Mouse (Mus musculus) lung, adult 18-20 months (tissue): ENCODE measurements around the gene Mast1.

Source experiments
- DNase-seq, 2 experiments: peaks; one replicate each; pipeline ENCODE4 v3.0.0; 2022; ENCODE audit warnings: mixed read lengths in 2 of 2

The Mast1 gene

GRCm38 (mm10) chr8:84936962-84937546 lies at the start of gene Mast1:
TSS of gene Mast1 (minus strand) at chr8:84937359.
- peak; percentile 34 to 43 for DNase-seq

- DNase-seq: no peak
These were observed 49.3 kb upstream of the Mast1 start for GRCm38 (mm10) chr8:84986379-84986945.

GRCm38 (mm10) chr8:84985684-84986378 lies 48.7 kb upstream of the Mast1 start:
- DNase-seq: peak; percentile 93 to 96

GRCm38 (mm10) chr8:84985049-84985683 lies 48.0 kb upstream of the Mast1 start:
- DNase-seq: peak in 1 of 2 experiments; percentile 71

GRCm38 (mm10) chr8:84984294-84985048 lies 47.3 kb upstream of the Mast1 start:
- DNase-seq: peak; percentile 87 to 90

- DNase-seq: peak in 1 of 2 experiments; percentile 34
These were observed 45.4 kb upstream of the Mast1 start for GRCm38 (mm10) chr8:84982499-84983011.

GRCm38 (mm10) chr8:84981644-84982498 lies 44.7 kb upstream of the Mast1 start:
- DNase-seq: peak; percentile 81 to 88

GRCm38 (mm10) chr8:84980622-84981358 lies 43.6 kb upstream of the Mast1 start:
- DNase-seq: peak; percentile 88 to 92

- DNase-seq: peak; percentile 96 to 97
These were observed 42.7 kb upstream of the Mast1 start for GRCm38 (mm10) chr8:84979599-84980421.

- peak; percentile 98 for DNase-seq
These were observed 41.2 kb upstream of the Mast1 start, which contains the start of gene Junb for GRCm38 (mm10) chr8:84978248-84978940. TSS of gene Junb (minus strand) at chr8:84978718.

GRCm38 (mm10) chr8:84977435-84978247 lies 40.5 kb upstream of the Mast1 start:
- DNase-seq: peak; percentile 72 to 81

GRCm38 (mm10) chr8:84976763-84977434 lies 39.7 kb upstream of the Mast1 start:
- no peak for DNase-seq

- peak; percentile 97 to 98 for DNase-seq
These were observed 39.0 kb upstream of the Mast1 start for GRCm38 (mm10) chr8:84976031-84976762.

GRCm38 (mm10) chr8:84975434-84975833 lies 38.3 kb upstream of the Mast1 start:
- peak; percentile 79 to 83 for DNase-seq

GRCm38 (mm10) chr8:84974543-84975142 lies 37.5 kb upstream of the Mast1 start:
- no peak for DNase-seq

- peak; percentile 66 to 72 for DNase-seq
These were observed 36.8 kb upstream of the Mast1 start for GRCm38 (mm10) chr8:84973803-84974542.
